Comparison of ENCODE assay signal across 7 mouse cellular contexts in genomic region chr11:84764527-84764961, GRCm38 (mm10). TPM values are rescaled to one million over a fixed set of nuclear protein-coding genes. Genes with fewer than 3 reads are reported as not detected.
DNase-seq lines count a peak whose midpoint lies in the region; ATAC-seq and TF ChIP-seq lines count a peak whose summit lies in the region.

No protein-coding gene starts in this region.

- WGBS in heart, postnatal 0 days: 5% methylated on average over 21 of the region's 21 CpGs

- DNase-seq in Patski (ENCODE audit: low read depth, low spot score): peak; percentile 38
- DNase-seq in cerebellum, adult 9-10 months: peak; percentile 48
- peak; percentile 27 for DNase-seq in heart, postnatal 0 days (ENCODE audit: low spot score)
- DNase-seq in kidney, postnatal 36 days: peak; percentile 56 to 73
- DNase-seq in retina, postnatal 1 day: peak; percentile 66
- DNase-seq in thymus, postnatal 4 days: no peak
- DNase-seq in liver: no peak

- in situ Hi-C loops in Patski (cut with MboI; ENCODE audit: low pct_unique_long_range_greater_than_20kb): no loop called here

- no peak for TF ChIP-seq CTCF in Patski (IDR thresholded peaks at IDR 0.05)
- TF ChIP-seq CTCF in heart, postnatal 0 days (IDR thresholded peaks at IDR 0.05; ENCODE audit: low read depth): no peak

- POLR2A ChIA-PET in Patski (lab: Charles Lee): no interaction called here

- H3K9me3 ChIP-seq in heart, postnatal 0 days (replicated peaks; ENCODE audit: control insufficient read depth, low read length): no peaks in the 10 kb centered on the region

- peak overlapping the region; percentile 40 for H3K4me2 ChIP-seq in heart, postnatal 0 days (ENCODE audit: low read depth, low read length)

- CTCF ChIA-PET in Patski (lab: Charles Lee): no interaction called here

- no peaks in the 10 kb centered on the region for H3K27me3 ChIP-seq in Patski
- 0 out of 2 replicates have a peak, but pooled peaks cover 6% of the 10 kb centered on the region for H3K27me3 ChIP-seq in heart, postnatal 0 days (ENCODE audit: control insufficient read depth, insufficient read depth, low read length)

- H3K4me1 ChIP-seq in heart, postnatal 0 days (ENCODE audit: control insufficient read depth, insufficient read depth): peaks cover 13% of the 10 kb centered on the region; the same call in 1 of the 2 replicates

- TF ChIP-seq EP300 in heart, postnatal 0 days (IDR thresholded peaks at IDR 0.05; ENCODE audit: low read depth): no peak

- no peak overlapping the region for H3K27ac ChIP-seq in heart, postnatal 0 days (ENCODE audit: low read depth)

- no peaks in the 10 kb centered on the region for H3K36me3 ChIP-seq in heart, postnatal 0 days (replicated peaks; ENCODE audit: control insufficient read depth, insufficient read depth, low read length)

- H3K9ac ChIP-seq in heart, postnatal 0 days (replicated peaks; ENCODE audit: low read depth, low read length): no peak overlapping the region

- ATAC-seq in Patski: peak; percentile 31
- ATAC-seq in heart, postnatal 0 days (ENCODE audit: insufficient read depth, low read depth): peak; percentile 27; the same call in 1 of the 2 replicates

- H3K4me3 ChIP-seq in heart, postnatal 0 days (ENCODE audit: low read depth, low read length): 0 out of 2 replicates have a peak overlapping the region, but pooled peaks have one; percentile 1

RNA-seq across cellular contexts. Expression of gene Mrm1, which starts 54.8 kb away (rescaled TPM):
- polyA plus RNA-seq in Patski (2021): 16.7 TPM
- 13.9 and 33.7 TPM in 2 replicates for total RNA-seq in heart, postnatal 0 days (2014; rRNA removed; ENCODE audit: low replicate concordance)
- 21.5 and 21.9 TPM in 2 replicates for polyA plus RNA-seq in heart, postnatal 0 days (2015; fragmentation: Nextera tagmentation; extraction: Ambion mirVana)

Comparison
In these comparisons a context has a peak if more than half of its experiments do, and no peak if none do; other contexts are left out.
1. DNase-seq: peak in Patski (single experiment), cerebellum, adult 9-10 months (single experiment), heart, postnatal 0 days (single experiment), kidney, postnatal 36 days (2 of 2) and retina, postnatal 1 day (single experiment); none in thymus, postnatal 4 days (single experiment) and liver (single experiment).